Mouse (Mus musculus) midbrain, embryonic 11.5 days (tissue): ENCODE measurements around the gene Dlg2. TPM values are rescaled to one million over a fixed set of nuclear protein-coding genes. Genes with fewer than 3 reads are reported as not detected.

ENCODE experiments used
- ATAC-seq: fragments of 200-750 bp; cut with Nextera tagmentation; 2 replicates; pipeline ENCODE4 v1.8.0; 2017; ENCODE audit warnings: moderate TSS enrichment, moderate library complexity; ENCODE audit not compliant: low FRiP score
- DNase-seq: peaks from one replicate; pipeline ENCODE4 v3.0.0; 2015; ENCODE audit warnings: low spot score; ENCODE audit errors: missing footprints
- H3K27ac ChIP-seq: fragments of 300-500 bp; sonication (generic); 2 replicates; pipeline ENCODE4 v1.5.1; 2014; ENCODE audit warnings: low read depth, low read length
- H3K27me3 ChIP-seq: fragments of 300-500 bp; sonication (generic); 2 replicates; pipeline ENCODE4 v1.6.1; 2014; ENCODE audit warnings: mild to moderate bottlenecking, low read length, moderate library complexity, mixed read lengths; ENCODE audit not compliant: control insufficient read depth, insufficient read depth
- H3K36me3 ChIP-seq: fragments of 300-500 bp; sonication (generic); 2 replicates; pipeline ENCODE4 v1.6.1; 2014; ENCODE audit warnings: mild to moderate bottlenecking, low read length, moderate library complexity, mixed read lengths; ENCODE audit not compliant: control insufficient read depth, insufficient read depth
- H3K4me1 ChIP-seq: fragments of 300-500 bp; sonication (generic); 2 replicates; pipeline ENCODE4 v1.6.1; 2014; ENCODE audit warnings: low read length; ENCODE audit not compliant: control insufficient read depth, insufficient read depth
- H3K4me2 ChIP-seq: fragments of 300-500 bp; sonication (generic); 2 replicates; pipeline ENCODE4 v1.6.1; 2014; ENCODE audit warnings: mild to moderate bottlenecking, moderate library complexity
- H3K4me3 ChIP-seq: fragments of 300-500 bp; sonication (generic); 2 replicates; pipeline ENCODE4 v1.5.1; 2014; ENCODE audit warnings: low read depth, low read length
- H3K9ac ChIP-seq: fragments of 300-500 bp; sonication (generic); 2 replicates; pipeline ENCODE4 v1.6.1; 2014; ENCODE audit warnings: low read length
- H3K9me3 ChIP-seq: fragments of 300-500 bp; sonication (generic); 2 replicates; pipeline ENCODE4 v1.6.1; 2016; ENCODE audit warnings: low read length; ENCODE audit not compliant: control insufficient read depth
- WGBS: fragments of 180-500 bp; shearing (Covaris S2); extraction: QIAGEN DNeasy Blood & Tissue Kit; methylation state at CpG from one replicate; pipeline ENCODE4 v1.1.7; 2014; 5-methylcytosine and 5-hydroxymethylcytosine counted together
- polyA plus RNA-seq: library from polyadenylated mRNA; unstranded; fragments of >200 nt; fragmentation: Nextera tagmentation; extraction: Ambion mirVana; gene quantifications from 2 replicates; pipeline ENCODE4 v1.2.1, GENCODE M21; 2014

Gene Dlg2
- polyA plus RNA-seq, 1 experiment from 2014 or later = 1.8 TPM

DNA sequence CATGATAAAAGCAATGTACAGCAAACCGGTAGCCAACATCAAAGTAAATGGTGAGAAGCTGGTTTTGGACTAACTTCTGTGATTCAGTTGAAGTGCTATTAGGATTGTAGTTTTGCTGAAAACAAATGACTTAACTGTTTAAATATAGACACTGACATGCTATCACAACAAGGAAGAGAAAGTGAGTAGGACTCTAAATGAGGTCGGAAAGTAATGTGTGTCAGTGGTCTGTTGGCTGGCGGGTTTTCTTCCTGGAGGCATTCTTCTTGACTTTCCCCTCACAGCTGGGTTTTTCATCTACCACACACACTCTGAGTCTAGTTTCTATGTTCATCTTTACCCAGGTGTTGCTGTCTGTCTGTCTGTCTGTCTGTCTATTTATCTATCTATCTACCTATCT, 1771.1 kb downstream of the Dlg2 start:
- Histone ChIP-seq H3K4me2 (no peak overlapping the region), H3K4me3 (no peak overlapping the region), H3K36me3 (no peaks in the 10 kb centered on the region), H3K9me3 (no peaks in the 10 kb centered on the region), H3K27ac (no peak overlapping the region), H3K27me3 (no peaks in the 10 kb centered on the region), H3K4me1 (no peaks in the 10 kb centered on the region), H3K9ac (no peak overlapping the region)
- ATAC-seq (no peak), DNase-seq (no peak)
- 93% methylated on average over 3 of the region's 3 CpGs for WGBS

- no peak overlapping the region for H3K27ac ChIP-seq
- no peaks in the 10 kb centered on the region for H3K27me3 ChIP-seq
- ATAC-seq = no peak
- no peaks in the 10 kb centered on the region for H3K4me1 ChIP-seq
- H3K9ac ChIP-seq = no peak overlapping the region
- no peak overlapping the region for H3K4me3 ChIP-seq
- 81% methylated on average over 5 of the region's 5 CpGs for WGBS
- H3K4me2 ChIP-seq = no peak overlapping the region
- no peaks in the 10 kb centered on the region for H3K9me3 ChIP-seq
- no peak for DNase-seq
- H3K36me3 ChIP-seq = no peaks in the 10 kb centered on the region
Observed at GRCm38 (mm10) chr7:92248619-92249018, 1772.1 kb downstream of the Dlg2 start.

DNA sequence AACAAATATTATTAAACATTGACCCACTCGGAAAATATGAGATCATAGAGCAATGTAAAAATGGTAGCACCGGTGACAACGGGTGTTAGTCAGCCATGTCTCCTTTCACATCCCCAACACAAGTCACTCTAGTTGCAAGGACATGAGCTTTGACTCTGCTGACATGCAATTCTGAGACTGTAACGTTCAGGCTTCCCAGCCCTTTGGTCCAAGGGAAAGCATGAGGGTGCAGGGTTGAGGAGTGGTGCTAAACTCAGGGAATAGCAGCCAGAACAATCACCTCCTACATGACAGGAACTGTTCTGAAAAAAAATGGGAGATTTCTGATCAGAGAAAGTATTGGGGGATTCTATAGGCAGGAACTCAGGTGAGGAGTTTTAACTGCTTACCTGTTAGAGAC, 1781.7 kb downstream of the Dlg2 start:
- Histone ChIP-seq H3K4me1 (no peaks in the 10 kb centered on the region), H3K27me3 (no peaks in the 10 kb centered on the region), H3K9me3 (no peaks in the 10 kb centered on the region), H3K4me2 (no peak overlapping the region), H3K4me3 (no peak overlapping the region), H3K27ac (no peak overlapping the region), H3K9ac (no peak overlapping the region), H3K36me3 (no peaks in the 10 kb centered on the region)
- ATAC-seq (no peak), DNase-seq (no peak)
- WGBS = 87% methylated on average over 4 of the region's 4 CpGs

DNA sequence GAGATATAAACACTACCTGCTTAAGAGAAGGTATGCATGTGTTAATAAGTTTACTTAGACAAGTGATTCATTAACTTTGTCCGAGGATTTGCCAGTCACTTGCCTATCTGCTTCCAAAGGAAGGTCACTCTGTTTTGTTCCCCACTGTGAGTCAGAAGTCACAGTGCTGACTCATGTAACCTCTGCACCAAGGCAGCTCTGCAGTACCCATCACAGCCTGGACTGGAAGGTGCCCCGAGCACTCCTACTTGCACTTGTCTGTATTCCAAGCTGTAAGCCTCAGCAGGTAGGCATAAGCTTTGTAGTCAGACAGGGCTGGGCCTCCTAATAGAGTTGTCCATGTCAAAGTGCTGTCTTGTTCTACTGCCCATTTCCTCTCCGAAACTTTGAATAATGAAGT, 1782.2 kb downstream of the Dlg2 start:
- DNase-seq (no peak), ATAC-seq (no peak)
- H3K4me1 ChIP-seq = no peaks in the 10 kb centered on the region
- H3K9ac ChIP-seq = no peak overlapping the region
- no peaks in the 10 kb centered on the region for H3K27me3 ChIP-seq
- 86% methylated on average over 3 of the region's 3 CpGs for WGBS
- H3K4me2 ChIP-seq = no peak overlapping the region
- H3K9me3 ChIP-seq = no peaks in the 10 kb centered on the region
- H3K4me3 ChIP-seq = no peak overlapping the region
- no peaks in the 10 kb centered on the region for H3K36me3 ChIP-seq
- H3K27ac ChIP-seq = no peak overlapping the region

DNA sequence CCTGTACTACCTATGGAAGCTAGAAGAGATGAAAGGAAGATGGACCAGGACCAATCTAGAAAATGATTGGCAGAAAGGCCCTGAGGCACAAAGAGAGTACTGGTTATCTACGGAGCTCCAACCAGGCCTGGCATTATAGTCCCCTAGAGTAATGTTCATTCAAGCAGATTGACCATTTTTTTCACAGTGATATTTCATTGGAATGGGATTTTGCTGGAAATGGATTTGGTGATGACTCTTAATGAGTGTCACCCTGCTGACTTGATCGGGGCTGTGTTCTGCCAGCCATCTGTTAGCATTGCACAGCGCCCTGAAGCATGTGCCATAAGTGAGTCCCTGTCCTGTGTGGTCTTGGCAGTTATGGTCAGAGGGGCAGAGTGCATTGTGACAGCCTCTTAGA, 1787.9 kb downstream of the Dlg2 start:
- 87% methylated on average over 3 of the region's 3 CpGs for WGBS
- H3K27ac ChIP-seq = no peak overlapping the region
- no peak overlapping the region for H3K9ac ChIP-seq
- H3K27me3 ChIP-seq = no peaks in the 10 kb centered on the region
- DNase-seq (no peak), ATAC-seq (no peak)
- H3K4me2 ChIP-seq = no peak overlapping the region
- H3K36me3 ChIP-seq = no peaks in the 10 kb centered on the region
- H3K9me3 ChIP-seq = no peaks in the 10 kb centered on the region
- no peaks in the 10 kb centered on the region for H3K4me1 ChIP-seq
- H3K4me3 ChIP-seq = no peak overlapping the region

DNA sequence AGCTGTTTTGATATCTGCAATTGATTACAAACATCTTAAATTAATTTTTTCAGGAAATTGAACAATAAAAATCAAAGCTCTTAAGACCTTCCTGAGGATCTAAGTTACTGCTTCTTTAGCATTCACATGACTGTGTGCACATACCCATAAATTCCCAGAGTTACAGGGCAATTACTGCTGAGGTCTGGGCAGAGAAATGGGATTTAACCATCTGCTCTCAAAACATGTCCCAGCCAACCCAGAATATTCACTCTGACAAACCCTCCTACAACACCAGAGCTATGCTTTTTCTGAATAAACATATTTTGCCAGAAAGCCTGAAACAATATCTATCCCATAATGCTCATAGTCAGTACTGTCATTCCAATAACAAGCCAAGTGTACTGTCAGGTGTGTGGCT, 1788.5 kb downstream of the Dlg2 start:
- Histone ChIP-seq H3K4me1 (no peaks in the 10 kb centered on the region), H3K4me2 (no peak overlapping the region), H3K4me3 (no peak overlapping the region), H3K27me3 (no peaks in the 10 kb centered on the region), H3K27ac (no peak overlapping the region), H3K9ac (no peak overlapping the region), H3K9me3 (no peaks in the 10 kb centered on the region), H3K36me3 (no peaks in the 10 kb centered on the region)
- ATAC-seq (no peak), DNase-seq (no peak)

GRCm38 (mm10) chr7:92275353-92275752, 1798.9 kb downstream of the Dlg2 start:
- H3K9me3 ChIP-seq = no peaks in the 10 kb centered on the region
- H3K9ac ChIP-seq = no peak overlapping the region
- no peak for DNase-seq
- H3K36me3 ChIP-seq = no peaks in the 10 kb centered on the region
- H3K4me2 ChIP-seq = no peak overlapping the region
- no peaks in the 10 kb centered on the region for H3K27me3 ChIP-seq
- no peak overlapping the region for H3K27ac ChIP-seq
- 81% methylated on average over 4 of the region's 4 CpGs for WGBS
- no peak overlapping the region for H3K4me3 ChIP-seq
- H3K4me1 ChIP-seq = no peaks in the 10 kb centered on the region
- no peak for ATAC-seq

DNA sequence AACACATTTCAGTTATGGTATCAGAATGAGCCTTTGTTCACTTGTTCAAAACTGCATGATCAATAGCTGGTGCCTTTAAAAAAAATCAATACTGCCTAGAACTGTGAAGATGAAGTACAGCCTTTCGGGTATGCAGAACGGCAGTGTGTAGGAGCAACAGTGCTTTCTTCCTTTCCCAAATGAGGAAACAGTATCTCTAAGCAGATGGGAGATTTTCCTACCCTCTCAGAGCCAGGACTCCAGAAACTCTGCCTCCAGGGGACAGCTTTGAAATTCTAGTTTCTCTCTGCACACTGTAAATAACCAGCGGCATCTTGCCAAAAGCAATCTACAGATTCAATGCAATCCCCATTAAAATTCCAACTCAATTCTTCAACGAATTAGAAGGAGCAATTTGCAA, 1801.2 kb downstream of the Dlg2 start:
- 75% methylated on average over 4 of the region's 4 CpGs for WGBS
- Histone ChIP-seq H3K36me3 (no peaks in the 10 kb centered on the region), H3K9me3 (no peaks in the 10 kb centered on the region), H3K27ac (no peak overlapping the region), H3K9ac (no peak overlapping the region), H3K4me2 (no peak overlapping the region), H3K4me1 (no peaks in the 10 kb centered on the region), H3K4me3 (no peak overlapping the region), H3K27me3 (no peaks in the 10 kb centered on the region)
- ATAC-seq (no peak), DNase-seq (no peak)

- Histone ChIP-seq H3K4me2 (no peak overlapping the region), H3K9me3 (no peaks in the 10 kb centered on the region), H3K36me3 (no peaks in the 10 kb centered on the region), H3K9ac (no peak overlapping the region), H3K4me3 (no peak overlapping the region), H3K27ac (no peak overlapping the region), H3K4me1 (no peaks in the 10 kb centered on the region), H3K27me3 (no peaks in the 10 kb centered on the region)
- DNase-seq = peak; percentile 84
- 35% methylated on average over 7 of the region's 7 CpGs for WGBS
- ATAC-seq = no peak
Observed at GRCm38 (mm10) chr7:92280925-92281324, 1804.5 kb downstream of the Dlg2 start.

- DNase-seq (no peak), ATAC-seq (no peak)
- WGBS = 52% methylated on average over 1 of the region's 1 CpGs
- no peak overlapping the region for H3K4me2 ChIP-seq
- H3K4me1 ChIP-seq = no peaks in the 10 kb centered on the region
- H3K9ac ChIP-seq = no peak overlapping the region
- no peak overlapping the region for H3K4me3 ChIP-seq
- no peak overlapping the region for H3K27ac ChIP-seq
- no peaks in the 10 kb centered on the region for H3K36me3 ChIP-seq
- no peaks in the 10 kb centered on the region for H3K27me3 ChIP-seq
- H3K9me3 ChIP-seq = no peaks in the 10 kb centered on the region
Observed at GRCm38 (mm10) chr7:92287058-92287457, 1810.6 kb downstream of the Dlg2 start.
